Mouse (Mus musculus): Measurements from ENCODE around the gene Git2.

Gene Git2

DNA sequence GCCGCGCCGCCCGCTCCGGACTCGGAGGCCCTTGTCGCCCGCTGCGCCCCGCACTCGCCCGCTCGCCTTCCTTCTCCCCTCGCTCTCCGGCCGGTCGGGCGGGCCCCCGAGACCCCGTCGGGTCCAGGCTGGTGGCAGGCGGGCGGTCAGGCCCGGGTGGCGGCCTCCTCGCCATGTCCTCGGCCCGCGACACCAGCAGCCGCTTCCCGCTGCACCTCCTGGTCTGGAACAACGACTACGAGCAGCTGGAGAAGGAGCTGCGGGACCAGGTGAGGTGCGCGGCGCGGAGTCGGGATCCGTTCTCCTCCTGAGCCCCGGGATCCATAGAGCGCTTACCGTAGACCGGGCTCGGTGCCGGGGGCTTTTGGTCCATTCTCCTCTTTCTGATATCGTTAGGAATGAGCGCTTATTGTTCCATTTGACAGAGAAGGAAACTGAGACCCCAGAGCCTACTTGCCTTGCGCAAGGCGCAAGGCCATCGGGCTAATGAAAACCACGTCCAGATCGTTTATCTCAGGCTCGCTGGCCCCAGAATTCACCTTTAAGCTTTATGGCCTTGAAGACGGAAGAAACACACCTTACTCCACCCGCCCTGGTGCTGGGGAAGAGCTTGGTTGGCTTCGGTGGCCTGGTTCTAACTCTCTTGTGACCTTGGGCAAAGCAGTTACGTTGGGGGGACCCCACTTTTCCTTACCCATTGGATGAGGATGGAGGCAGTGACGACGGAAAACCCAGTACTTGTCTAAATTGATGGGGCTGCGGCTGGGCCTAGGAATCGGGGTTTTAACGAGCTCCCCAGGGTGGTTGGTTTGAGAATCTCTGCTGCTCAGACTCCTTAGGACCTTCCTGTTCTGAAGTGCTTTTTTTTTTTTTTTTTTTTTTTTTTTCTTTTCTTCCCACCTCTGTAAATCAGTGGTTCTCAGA lies at the start of gene Git2:
Gene Git2 (minus strand): TSS at position 462 of the 924 bp plus-strand sequence.
- peak; percentile 24 to 36 for DNase-seq

DNA sequence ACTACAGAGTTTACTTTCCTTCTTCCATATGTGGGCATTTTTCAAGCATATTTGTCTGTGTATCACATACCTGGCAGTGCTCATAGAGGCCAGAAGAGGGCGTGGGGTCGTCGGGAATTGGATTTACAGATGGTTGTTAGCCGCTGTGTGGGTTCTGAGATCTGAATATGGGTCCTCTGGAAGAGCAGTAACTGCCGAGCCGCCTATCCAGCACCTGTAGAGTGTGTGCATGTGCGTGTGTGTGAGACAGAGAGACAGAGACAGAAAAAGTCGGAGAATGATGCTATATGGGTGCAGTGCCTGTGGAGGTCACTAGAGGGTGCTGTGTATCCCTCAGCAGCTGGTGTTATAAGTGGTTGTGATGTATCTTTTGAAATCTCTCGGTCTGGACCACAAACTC lies 48.9 kb upstream of the Git2 start:
- DNase-seq = peak; percentile 54 to 59

DNA sequence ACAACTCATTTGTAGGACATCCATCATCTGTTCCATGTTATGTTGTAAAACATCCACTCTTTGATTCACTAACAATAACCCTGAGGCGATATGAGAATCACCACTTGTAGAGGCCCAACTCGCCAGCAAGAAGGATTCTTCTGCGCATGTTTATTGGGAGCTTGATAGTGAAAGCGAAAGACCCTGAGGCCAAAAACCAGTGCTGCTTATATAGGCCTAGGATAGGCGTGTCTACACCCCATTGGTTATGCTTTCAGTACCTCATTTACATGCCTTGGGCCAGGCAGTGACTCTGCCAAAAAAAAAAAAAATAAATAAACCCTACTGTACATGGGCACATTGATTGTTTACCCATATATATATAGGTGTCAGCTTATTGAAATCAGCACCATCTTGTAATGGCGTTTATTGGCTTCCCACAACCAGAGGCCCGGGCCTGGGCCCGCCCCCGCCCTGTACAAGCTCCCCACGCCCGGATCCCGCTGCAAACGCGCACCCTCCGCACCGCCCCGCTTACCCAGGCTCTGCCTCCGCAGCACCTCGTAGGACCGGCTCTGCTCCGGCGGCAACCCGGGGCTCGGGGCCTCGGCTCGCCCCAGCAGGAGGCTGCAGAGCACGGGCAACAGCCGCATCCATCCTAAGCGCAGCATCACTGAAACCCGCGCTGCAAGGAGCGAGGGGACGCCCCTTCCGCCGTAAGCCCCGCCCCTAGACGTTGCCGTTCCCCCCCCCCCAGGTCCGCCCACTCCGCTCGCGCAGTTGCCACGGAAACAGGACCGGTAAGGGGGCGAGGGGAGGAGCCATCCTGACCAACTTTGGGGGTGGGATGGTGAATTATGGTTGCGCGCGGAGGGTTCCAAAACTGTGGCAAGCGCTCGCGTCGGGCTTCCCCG lies 47.7 kb upstream of the Git2 start, which contains the start of gene 1500011B03Rik:
Gene 1500011B03Rik (minus strand): TSS at position 673 of the 893 bp plus-strand sequence.
- peak; percentile 69 to 78 for DNase-seq

DNA sequence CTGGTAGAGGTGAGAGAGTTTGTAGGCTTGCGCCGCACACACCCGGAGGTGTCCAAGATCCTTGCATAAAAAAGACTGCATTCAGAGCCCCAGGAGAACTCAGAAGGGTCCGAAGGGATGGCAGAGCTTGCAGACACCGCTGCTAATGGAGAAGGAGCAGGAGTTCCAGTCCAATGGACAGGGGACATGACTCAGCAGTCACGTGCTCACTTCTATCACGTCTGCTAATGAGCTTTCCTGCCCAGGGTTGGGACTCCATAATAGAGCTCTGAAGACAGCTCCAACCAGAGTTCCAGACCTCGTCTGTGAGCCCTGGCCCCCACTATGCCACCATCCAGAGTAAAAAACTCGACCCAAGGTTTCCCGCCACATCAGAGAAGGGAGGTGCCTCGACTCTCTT lies 42.8 kb upstream of the Git2 start:
- DNase-seq = no peak

DNA sequence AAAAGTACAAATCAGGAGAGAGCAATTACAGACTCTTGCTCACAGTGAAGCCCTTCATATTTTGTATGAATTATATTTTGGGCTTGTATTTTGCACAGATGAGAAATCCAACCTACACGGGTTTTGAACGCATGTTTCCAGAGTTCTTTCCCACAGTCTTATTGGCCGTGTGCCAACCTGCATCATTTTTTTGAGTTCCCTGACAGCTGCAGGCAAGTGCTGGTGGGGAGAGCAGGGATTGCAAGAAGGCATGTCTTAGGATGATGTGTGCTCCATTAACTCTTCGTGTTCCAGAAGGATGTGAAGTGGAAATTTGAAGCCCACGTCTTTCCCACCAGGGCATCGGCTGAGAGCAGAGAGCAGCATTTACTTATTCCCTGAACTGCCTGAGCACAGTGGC lies 41.3 kb upstream of the Git2 start:
- no peak for DNase-seq

DNA sequence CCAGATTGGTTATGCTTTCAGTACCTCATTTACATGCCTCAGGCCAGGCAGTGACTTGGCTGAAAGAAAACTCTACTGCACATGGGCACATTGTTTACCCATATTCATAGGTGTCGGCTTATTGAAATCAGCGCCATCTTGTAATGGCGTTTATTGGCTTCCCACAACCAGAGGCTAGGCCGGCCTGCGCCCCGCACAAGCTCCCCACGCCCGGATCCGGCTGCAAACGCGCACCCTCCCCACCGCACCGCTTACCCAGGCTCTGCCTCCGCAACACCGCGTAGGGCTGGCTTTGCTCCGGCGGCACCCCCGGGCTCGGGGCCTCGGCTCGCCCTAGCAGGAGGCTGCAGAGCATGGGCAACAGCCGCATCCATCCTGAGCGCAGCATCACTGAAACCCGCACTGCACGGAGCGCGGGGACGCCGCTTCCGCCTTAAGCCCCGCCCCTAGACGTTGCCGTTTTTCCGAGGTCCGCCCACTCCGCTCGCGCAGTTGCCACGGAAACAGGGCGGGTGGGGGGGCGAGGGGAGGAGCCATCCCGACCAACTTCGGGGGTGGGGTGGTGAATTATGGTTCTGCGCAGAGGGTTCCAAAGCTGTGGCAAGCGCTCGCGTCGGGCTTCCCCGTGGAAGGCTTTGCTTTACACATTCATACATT lies 38.3 kb upstream of the Git2 start:
- peak; percentile 84 to 87 for DNase-seq

DNA sequence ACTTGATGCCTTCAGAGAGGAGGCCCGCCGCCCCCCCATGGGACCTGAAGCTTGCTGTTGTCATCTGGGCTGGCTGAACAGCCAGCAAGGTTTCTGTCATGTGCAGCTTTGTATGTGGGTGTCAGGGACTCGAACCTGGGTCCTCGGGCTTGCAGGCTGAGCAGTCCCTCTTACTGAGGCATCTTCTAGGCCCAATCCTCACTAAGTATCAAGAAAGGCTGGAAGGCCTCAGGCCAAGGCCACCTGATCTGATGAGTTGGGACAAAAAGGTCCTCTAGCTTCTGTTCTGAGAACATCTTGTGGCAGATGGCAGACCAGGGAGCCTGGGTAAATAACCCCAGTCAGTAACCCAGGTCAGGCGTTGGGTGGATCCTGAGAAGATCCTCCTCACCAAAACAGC lies 34.5 kb upstream of the Git2 start:
- no peak for DNase-seq

DNA sequence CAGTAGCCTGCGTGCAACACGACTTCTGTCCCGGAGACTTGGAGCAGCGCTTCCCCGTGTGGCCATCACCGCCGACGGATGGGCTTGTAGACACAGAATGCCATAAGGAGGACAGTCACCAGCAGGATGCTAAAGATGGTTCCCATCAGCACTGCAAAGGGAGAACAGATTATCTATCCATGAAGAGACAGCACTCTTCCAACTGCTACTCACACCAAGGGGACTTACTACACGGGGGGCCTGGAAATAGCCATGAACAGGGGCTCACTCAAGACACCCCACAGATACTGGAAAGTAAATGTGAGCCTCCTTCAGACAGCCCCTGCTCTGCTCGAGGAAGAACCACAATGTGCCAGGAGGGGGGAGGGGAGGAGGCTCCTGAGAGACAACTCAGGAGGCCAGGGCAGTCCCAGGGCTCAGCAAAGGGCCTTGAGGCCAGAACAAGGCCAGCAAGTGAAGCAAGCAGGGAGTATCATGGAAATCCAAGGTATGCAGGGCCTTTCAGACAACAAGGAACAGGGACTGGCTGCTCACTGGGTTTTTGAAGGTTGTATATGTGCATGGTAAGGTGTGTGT lies 34.0 kb upstream of the Git2 start:
- DNase-seq = no peak

DNA sequence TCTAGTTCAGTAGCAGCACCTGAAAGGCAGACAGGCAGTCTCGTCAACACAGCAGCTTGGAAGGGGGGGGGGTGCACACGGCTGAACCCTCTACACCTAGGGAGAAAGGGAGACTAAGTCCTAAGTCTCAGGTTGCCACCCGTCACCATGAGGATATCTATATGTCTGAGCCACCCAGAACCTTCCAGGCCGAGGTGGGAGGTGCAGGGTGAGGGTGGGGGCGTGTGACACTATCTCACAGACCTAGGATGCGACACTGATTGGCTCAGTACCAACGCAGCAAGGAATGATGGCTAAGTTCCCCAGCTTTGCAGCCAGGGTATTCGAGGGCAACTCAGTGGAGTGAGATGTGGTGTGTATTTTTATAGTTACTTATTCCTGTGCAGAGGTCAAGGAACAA lies 33.1 kb upstream of the Git2 start:
- no peak for DNase-seq

DNA sequence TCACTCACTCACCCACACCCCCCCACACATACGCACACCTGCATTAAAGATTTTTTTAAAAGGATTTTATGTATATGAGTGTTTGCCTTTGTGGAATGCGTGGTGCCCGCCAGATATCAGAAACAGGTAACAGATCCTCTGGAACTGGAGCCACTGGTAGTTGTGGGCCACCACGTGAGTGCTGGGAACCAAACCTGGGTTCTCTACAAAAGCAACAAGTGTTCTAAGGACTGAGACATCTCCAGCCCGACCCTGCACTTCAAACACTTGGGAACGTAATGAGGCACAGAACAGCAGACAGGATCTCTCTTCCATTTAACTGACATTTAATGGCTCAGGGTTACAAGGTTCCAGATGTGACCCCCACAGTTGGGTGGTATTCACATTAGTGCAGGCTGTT lies 32.6 kb upstream of the Git2 start:
- DNase-seq = no peak

DNA sequence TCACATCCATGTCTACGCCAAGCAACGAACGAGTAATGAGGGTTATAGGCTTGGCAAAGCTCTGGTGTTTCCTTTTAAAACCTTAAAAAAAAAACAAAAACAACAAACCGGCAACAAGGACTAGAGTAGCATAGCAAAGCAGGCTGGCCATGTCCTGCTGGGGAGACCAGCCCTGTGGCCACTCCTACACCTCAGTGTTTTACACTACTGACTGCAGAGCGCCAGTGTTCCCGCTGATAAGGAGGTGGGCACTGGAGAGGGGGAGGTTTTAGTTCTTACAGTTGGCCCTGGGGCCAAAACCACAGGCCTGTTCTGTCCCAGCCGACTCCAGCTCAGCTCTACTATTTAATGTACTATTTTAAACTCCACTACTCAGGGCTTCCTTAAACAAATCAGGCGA lies 32.2 kb upstream of the Git2 start:
- no peak for DNase-seq

DNA sequence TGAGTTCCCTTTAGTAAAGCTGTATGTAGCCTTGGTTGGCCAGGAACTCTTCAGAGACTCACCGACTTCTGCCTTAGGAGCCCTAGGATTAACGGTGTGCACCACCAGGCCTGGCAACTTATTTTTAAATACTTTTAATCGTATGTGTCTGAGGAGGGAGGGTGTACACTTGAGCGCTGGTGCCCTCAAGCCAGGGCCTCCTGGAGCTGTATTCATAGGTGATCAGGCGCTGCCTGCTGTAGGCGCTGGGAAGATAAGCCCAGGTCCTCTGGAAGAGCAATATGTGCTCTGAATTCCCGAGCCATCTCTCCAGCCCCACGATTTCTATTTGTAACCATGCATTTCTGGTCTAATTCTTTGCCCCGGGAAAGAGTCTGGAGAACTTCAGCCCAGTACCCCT lies 31.7 kb upstream of the Git2 start:
- no peak for DNase-seq

DNA sequence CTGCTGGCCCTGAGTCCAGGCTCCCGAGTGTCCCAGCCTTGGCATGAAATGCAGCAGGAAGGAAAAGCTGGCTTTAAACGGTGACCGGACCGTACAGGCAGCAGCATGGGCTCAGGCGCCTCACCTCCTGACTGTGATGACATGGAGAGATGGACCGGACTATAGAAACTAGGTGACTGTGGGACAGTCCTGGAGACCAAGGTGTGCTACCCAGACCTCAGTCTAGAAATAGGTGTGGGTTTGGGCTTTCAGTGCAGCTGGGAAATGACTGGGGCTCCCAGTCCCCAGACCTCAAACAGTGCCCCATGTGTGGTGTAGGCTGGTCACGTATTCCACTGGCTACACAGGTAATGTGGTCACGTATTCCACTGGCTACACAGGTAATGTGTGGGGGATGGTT lies 31.3 kb upstream of the Git2 start:
- DNase-seq = no peak

DNA sequence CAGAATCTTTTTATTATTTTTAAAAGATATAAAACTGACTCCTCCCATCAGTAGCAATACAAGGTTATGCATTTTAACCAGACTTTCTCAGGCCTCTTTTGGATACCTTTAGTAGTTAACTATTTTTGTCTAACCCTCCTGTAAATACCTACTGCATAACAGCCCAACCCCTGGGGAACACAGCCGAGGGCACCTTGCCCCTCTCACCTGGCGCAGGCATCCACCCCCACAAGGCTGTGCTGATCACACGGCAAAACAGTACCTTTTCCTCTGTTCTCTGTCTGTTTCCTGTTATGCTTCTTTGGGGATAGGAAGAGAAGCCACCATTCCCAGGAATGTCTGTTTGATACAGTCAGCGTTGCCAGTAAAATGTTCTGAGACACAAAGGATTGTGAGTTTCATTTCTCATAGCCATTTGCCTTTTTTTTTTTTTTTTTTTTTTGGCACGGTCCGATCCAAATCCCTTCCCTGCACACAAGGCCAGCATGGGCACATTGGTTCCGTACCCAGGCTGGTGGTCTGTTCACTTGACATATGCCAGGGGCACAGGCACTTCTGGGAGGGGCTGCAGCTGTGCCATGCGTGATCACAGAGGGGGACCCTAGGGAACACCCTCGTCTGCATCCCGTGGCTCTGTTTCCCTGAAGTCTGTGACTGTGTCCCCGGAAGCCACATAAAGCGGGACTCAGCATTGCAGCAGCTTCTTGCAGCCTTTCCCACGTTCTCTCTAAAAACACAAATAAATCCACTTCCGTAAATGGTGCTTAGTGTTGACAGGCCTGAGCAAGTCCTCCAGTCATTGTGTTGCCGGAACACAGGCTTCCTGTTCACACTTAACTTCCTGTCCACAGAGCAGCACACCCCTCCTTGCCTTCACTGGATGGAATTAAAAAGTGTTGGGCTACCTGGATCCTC lies 30.4 kb upstream of the Git2 start:
- peak; percentile 28 to 42 for DNase-seq

DNA sequence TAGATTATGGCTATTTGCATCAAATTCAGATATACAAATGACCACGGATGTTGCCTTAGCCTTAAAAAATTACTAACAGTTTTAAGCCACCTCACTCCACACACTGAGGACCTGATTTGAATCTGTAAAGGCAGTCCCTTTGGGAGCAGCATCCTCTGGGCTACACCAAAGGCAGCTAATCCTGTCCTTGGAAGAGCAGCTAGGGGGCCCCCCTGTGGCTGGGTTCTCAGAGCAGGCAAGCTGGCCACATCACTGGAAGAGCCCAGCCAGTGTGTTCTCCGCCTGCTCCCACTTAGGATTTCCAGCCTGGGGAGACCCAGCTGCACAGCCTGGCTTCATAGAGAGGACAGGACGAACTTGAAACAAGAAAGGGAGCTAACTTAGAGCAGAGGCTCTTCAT lies 29.6 kb upstream of the Git2 start:
- DNase-seq = peak in 1 of 2 experiments; percentile 41

DNA sequence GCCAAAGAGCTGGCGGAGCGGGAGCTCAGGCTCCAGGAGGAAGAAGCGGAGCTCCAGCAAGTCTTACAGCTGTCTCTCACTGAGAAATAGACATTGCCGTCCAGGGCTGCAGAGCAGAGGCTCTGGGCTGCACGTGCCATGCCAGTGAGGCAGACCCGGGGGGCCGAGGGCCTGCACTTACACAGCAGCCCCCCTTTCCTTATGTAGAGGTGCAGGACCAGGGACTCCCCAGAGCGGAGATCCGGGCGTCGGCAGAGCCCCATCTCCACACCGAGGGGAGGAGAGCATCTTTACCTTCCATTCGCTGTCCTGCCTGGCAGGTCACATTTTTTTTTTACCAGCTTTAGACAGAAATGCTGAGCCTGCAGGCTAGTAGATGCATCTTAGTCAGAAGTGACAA lies 29.0 kb upstream of the Git2 start:
- no peak for DNase-seq

DNA sequence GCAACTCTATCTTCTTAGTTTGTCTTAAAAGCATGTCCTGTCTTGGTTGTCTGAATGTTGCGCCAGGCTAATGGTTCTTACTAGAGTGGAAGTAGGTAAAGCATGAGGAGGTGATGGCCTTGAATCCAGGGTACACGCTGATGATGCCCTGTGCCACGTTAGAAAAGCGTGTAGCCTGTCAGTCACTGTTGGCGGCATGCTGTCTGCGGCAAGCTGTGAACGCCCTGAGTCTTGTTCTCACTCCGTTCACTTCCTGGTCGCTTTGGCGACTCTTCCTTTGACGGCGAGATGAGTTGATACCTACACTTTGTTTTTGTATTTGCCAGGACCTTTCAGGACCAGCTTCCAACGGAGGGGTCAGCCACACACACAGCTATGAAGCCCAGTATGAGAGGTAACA lies 27.9 kb upstream of the Git2 start:
- DNase-seq = no peak

DNA sequence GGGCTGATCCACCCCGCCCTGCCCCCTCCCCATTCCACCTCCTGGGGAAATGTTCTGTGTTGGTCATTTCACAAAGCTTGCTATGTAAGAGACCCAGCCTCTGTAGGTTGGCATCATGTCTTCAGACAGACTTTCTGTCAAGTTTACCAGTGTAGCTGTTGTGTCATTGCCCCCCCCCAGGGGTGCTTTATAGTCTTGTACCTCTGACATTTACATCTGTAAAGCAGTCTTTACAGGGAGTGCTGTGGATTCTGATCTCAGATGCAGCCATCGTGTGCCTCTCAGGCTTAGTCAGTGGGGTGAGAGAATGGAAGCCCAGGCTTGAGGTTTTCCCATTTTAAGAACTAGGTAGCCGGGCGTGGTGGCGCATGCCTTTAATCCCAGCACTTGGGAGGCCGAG lies 26.5 kb upstream of the Git2 start:
- DNase-seq = no peak

DNA sequence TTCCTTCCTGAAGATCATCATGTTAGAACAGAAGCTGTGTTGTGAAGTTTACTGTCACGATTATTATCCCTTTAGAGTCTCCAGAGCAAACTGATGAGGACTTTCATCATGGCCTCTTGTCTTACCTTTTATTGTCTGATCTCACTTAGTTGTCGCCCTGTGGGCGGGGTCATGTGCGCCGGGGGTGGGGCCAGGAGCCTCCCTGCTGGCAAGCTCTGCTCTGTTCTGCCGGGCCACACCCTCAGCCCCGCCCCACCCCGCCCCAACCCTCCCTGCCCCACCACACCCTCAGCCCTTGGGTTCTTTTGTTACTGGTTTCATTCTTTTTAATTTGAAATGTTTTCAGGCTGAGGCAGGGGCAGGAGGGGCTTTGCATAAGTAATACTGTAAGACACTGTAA lies 25.7 kb upstream of the Git2 start:
- peak in 1 of 2 experiments; percentile 46 for DNase-seq

DNA sequence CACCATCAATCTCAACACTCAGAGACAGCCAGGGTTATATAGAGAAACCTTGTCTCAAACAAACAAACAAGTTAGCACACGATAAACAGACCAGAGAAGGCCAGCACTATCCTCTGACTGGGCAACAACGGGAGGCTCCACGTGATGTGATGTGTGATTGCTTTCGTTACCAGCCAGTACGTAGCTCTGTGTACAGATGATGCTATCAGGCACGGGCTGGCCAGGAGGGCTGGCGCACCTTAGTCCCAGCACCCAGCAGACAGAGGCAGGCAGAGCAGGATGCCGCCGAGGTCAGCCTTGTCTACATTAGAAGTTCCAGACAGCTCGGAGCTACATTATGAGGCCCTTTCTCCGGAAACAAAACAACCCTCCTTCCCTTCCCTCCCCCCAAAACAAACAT lies 24.5 kb upstream of the Git2 start:
- DNase-seq = no peak

DNA sequence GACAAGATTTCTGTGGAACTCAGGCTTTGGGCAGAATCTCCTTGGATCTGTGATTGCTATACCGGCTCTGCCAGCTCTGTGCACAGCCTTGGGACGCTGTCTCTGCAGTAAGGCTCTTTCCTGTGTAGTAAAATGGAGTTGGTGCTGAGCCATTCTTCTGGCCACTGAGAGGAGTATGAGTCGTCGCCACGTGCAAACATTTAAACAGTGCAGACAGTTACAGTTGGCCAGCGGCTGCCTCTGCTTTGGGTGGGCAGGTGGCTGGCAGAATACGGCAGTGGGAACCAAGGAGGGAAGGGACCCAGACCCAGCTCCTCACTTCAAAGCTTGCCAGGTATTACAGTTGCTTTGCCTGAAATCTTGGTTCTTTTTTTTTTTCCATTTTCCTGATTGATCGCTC lies 21.9 kb upstream of the Git2 start:
- DNase-seq = no peak
